Mouse (Mus musculus) midbrain, postnatal 0 days (tissue): ENCODE measurements around the gene I830077J02Rik. TPM values are rescaled to one million over a fixed set of nuclear protein-coding genes. Genes with fewer than 3 reads are reported as not detected.

ENCODE experiments used
- ATAC-seq: fragments of 200-750 bp; cut with Nextera tagmentation; 2 replicates; pipeline ENCODE4 v1.8.0; 2017; ENCODE audit warnings: moderate number of reproducible peaks, mild to moderate bottlenecking, moderate TSS enrichment, moderate library complexity; ENCODE audit not compliant: low FRiP score
- DNase-seq: peaks from one replicate; pipeline ENCODE4 v3.0.0-alpha.2; 2015; ENCODE audit warnings: low spot score
- H3K27ac ChIP-seq: fragments of 300-500 bp; sonication (generic); 2 replicates; pipeline ENCODE4 v1.5.1; 2014; ENCODE audit warnings: low read depth, mild to moderate bottlenecking, low read length, mixed read lengths
- H3K27me3 ChIP-seq: fragments of 300-500 bp; sonication (generic); 2 replicates; pipeline ENCODE4 v1.6.1; 2014; ENCODE audit warnings: low read length, control low read depth, mixed read lengths; ENCODE audit not compliant: insufficient read depth
- H3K36me3 ChIP-seq: fragments of 300-500 bp; sonication (generic); 2 replicates; pipeline ENCODE4 v1.6.1; 2014; ENCODE audit warnings: low read length, control low read depth, mixed read lengths; ENCODE audit not compliant: insufficient read depth
- H3K4me1 ChIP-seq: fragments of 300-500 bp; sonication (generic); 2 replicates; pipeline ENCODE4 v1.6.1; 2014; ENCODE audit warnings: mild to moderate bottlenecking, control low read depth, antibody characterized with exemption, low read length, mixed read lengths; ENCODE audit not compliant: insufficient read depth
- H3K4me2 ChIP-seq: fragments of 300-500 bp; sonication (generic); 2 replicates; pipeline ENCODE4 v1.6.1; 2014; ENCODE audit warnings: low read depth, mild to moderate bottlenecking, low read length, mixed read lengths; ENCODE audit not compliant: poor library complexity, severe bottlenecking
- H3K4me3 ChIP-seq: fragments of 300-500 bp; sonication (generic); 2 replicates; pipeline ENCODE4 v1.5.1; 2014; ENCODE audit warnings: low read depth, mild to moderate bottlenecking, low read length, moderate library complexity
- H3K9ac ChIP-seq: fragments of 300-500 bp; sonication (generic); replicated peaks from 2 replicates; pipeline ENCODE4 v1.6.1; 2014; ENCODE audit warnings: mild to moderate bottlenecking, low read length, moderate library complexity, mixed read lengths; ENCODE audit not compliant: poor library complexity, severe bottlenecking
- H3K9me3 ChIP-seq: fragments of 300-500 bp; sonication (generic); 2 replicates; pipeline ENCODE4 v1.6.1; 2016; ENCODE audit warnings: low read length, control low read depth
- CTCF ChIP-seq: IDR thresholded peaks from 2 replicates; pipeline ENCODE4 v1.5.1; 2016; ENCODE audit warnings: antibody characterized with exemption, mild to moderate bottlenecking
- WGBS: fragments of 180-500 bp; shearing (Covaris S2); extraction: QIAGEN DNeasy Blood & Tissue Kit; methylation state at CpG from one replicate; pipeline ENCODE4 v1.1.7; 2014; 5-methylcytosine and 5-hydroxymethylcytosine counted together
- polyA plus RNA-seq: library from polyadenylated mRNA; unstranded; fragments of >200 nt; fragmentation: Nextera tagmentation; extraction: Ambion mirVana; gene quantifications from 2 replicates; pipeline ENCODE4 v1.2.1, GENCODE M21; 2015
- total RNA-seq: library from RNA; depleted of rRNA; stranded (reverse); fragments of >200 nt; gene quantifications from 2 replicates; pipeline ENCODE4 v1.2.3, GENCODE M21; 2014

The I830077J02Rik gene
- total and polyA plus RNA-seq, 2 experiments from 2014 or later = 0.25 to 1.0 TPM

DNA sequence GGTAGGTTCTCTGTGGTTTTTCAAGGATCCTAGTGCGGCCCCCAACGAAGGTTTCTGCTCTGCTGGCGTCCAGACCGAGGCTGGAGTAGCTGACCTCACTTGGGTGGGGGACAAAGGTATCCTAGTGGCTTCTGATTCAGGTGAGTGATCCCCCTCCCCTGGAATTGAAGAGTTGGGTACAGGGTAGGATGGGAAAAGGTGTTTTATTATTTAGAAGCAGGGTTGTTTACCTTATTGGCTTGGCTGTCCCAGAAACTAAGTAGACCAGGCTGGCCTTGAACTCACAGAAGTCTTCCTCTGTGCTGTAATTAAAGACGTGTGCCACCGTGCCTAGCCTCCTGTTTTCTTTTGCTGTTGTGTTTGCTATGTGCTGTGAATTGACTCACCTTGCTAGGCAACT is 27.5 kb upstream of the I830077J02Rik start, which contains the start of gene Atp5f1:
Gene Atp5f1, minus strand, starts transcription at position 101 of the 400 bp plus-strand sequence.
- DNase-seq = no peak
- no peaks in the 10 kb centered on the region for H3K9me3 ChIP-seq
- H3K27ac ChIP-seq = peak within 1 kb of the TSS; percentile 86
- no peak for TF ChIP-seq CTCF
- WGBS = 5% methylated on average over 6 of the region's 6 CpGs
- ATAC-seq = no peak
- H3K4me2 ChIP-seq = peak within 1 kb of the TSS; percentile 73
- H3K4me1 ChIP-seq = 0 out of 2 replicates have a peak, but pooled peaks cover 4% of the 10 kb centered on the region
- H3K4me3 ChIP-seq = peak within 1 kb of the TSS; percentile 95
- H3K27me3 ChIP-seq = no peaks in the 10 kb centered on the region
- H3K9ac ChIP-seq = peak within 1 kb of the TSS; percentile 99
- H3K36me3 ChIP-seq = peaks cover 29% of the 10 kb centered on the region

DNA sequence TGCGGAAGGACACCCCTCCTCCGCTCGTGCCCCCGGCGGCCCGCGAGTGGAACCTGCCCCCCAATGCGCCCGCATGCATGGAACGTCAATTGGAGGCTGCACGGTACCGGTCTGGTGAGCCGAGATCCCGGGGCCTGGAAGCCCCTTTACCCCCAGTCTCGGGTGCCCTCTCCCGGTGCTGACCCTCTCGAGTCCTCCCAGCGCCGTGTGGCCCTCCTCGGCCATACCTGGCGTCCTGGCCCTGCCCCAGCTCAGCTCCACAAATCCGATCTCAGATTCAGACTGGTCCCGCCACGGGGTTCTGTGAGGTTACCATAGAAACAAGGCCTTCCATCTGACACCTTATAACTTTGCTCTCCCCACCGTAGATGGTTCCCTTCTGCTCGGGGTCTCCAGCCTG is 27.1 kb upstream of the I830077J02Rik start:
- 0 out of 2 replicates have a peak, but pooled peaks cover 4% of the 10 kb centered on the region for H3K4me1 ChIP-seq
- peak overlapping the region; percentile 91 for H3K9ac ChIP-seq
- DNase-seq (peak; percentile 57), ATAC-seq (peak; percentile 67)
- WGBS = under 1% methylated on average over 23 of the region's 26 CpGs
- H3K36me3 ChIP-seq = peaks cover 28% of the 10 kb centered on the region
- no peaks in the 10 kb centered on the region for H3K9me3 ChIP-seq
- H3K4me3 ChIP-seq = peak overlapping the region; percentile 95
- H3K27ac ChIP-seq = peak overlapping the region; percentile 85
- H3K4me2 ChIP-seq = peak overlapping the region; percentile 73
- no peaks in the 10 kb centered on the region for H3K27me3 ChIP-seq
- no peak; the same call in 1 of the 2 replicates for TF ChIP-seq CTCF

DNA sequence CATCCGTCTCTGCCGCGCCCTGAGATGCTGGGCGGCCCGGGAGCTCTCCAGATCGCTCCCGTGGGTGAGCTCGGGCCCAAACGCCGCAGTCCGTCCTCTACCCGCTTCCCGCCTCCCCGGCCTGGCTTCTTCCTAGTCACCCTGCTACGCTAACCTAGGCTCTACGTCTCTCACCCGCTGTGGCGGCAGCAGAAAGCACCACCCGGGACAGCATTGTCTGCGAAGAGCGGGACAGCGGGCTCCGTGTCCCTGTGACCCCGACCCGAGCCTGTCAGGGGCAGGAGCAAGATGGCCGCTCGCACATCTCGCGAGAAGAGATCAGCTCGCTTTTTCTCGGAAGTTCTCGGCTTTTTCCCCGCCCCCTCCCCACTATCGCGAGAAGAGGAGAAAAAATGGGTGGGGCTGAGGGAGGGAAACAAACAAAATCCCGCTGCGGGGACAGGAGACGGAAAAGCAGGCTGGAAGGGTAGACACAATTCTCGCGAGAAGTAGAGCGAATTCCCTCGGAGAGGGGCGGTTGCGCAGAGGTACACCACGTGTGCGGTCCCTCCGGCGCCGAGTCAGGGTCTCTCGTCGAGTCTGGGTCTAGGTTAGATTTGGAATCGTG is 26.6 kb upstream of the I830077J02Rik start, which contains the start of gene Wdr77:
Gene Wdr77, plus strand, starts transcription at position 396 of the 607 bp plus-strand sequence.
- H3K27ac ChIP-seq = peak within 1 kb of the TSS; percentile 86
- no peaks in the 10 kb centered on the region for H3K27me3 ChIP-seq
- H3K36me3 ChIP-seq = peaks cover 24% of the 10 kb centered on the region
- under 1% methylated on average over 50 of the region's 52 CpGs for WGBS
- peak within 1 kb of the TSS; percentile 73 for H3K4me2 ChIP-seq
- H3K4me1 ChIP-seq = 0 out of 2 replicates have a peak, but pooled peaks cover 4% of the 10 kb centered on the region
- peak within 1 kb of the TSS; percentile 95 for H3K4me3 ChIP-seq
- peak within 1 kb of the TSS; percentile 99 for H3K9ac ChIP-seq
- ATAC-seq (peak; percentile 97), DNase-seq (peak; percentile 99)
- no peaks in the 10 kb centered on the region for H3K9me3 ChIP-seq
- TF ChIP-seq CTCF = no peak

DNA sequence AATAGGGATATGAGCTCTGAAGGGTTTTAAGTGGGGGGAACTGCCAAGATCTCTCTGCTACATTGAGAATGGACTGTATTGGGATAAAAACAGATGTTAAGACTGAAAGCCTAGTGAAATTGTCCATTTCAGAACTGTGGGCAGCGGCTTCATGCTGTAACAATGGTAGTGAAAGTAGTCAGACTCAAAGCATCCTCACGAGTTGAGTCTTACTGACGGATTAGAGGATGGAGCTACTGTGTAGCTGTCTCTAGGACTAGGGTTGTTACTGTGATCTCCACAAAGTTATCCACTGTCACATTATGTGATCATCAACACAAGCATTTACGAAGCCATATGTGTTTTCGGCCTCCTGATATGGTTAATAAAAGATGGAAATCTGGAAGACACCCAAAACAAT is 25.7 kb upstream of the I830077J02Rik start:
- 0 out of 2 replicates have a peak, but pooled peaks cover 4% of the 10 kb centered on the region for H3K4me1 ChIP-seq
- DNase-seq (no peak), ATAC-seq (no peak)
- H3K27ac ChIP-seq = peak overlapping the region; percentile 86; the same call in 1 of the 2 replicates
- WGBS = 40% methylated on average over 5 of the region's 5 CpGs
- no peaks in the 10 kb centered on the region for H3K9me3 ChIP-seq
- H3K36me3 ChIP-seq = peaks cover 21% of the 10 kb centered on the region
- H3K27me3 ChIP-seq = no peaks in the 10 kb centered on the region
- H3K4me3 ChIP-seq = peak overlapping the region; percentile 95
- no peak for TF ChIP-seq CTCF
- H3K4me2 ChIP-seq = peak overlapping the region; percentile 50
- H3K9ac ChIP-seq = peak overlapping the region; percentile 99

DNA sequence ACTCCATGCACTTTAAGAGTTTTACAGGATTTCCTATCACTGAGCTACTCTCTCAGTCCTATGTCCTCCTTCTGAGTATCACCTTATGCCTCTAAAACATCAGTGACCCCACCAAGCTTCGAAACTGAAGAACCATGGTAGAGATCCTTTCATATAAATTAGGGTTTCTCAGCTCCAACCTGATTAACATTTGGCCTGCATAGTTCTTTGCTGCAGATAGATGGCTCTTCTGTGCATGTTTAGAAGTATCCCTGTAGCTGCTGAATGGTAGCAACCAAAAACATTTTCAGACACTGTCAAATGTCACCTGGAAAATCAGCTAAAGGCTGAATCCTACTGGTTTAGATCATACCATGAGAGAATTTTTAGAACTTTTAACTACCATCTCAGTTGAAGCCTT is 24.8 kb upstream of the I830077J02Rik start:
- DNase-seq = no peak
- WGBS = 92% methylated on average over 1 of the region's 1 CpGs
- no peak overlapping the region for H3K27ac ChIP-seq
- H3K9ac ChIP-seq = 0 out of 2 replicates have a peak overlapping the region, but pooled peaks have one; percentile 19
- no peak overlapping the region for H3K4me3 ChIP-seq
- 0 out of 2 replicates have a peak, but pooled peaks cover 4% of the 10 kb centered on the region for H3K4me1 ChIP-seq
- peak; percentile 60 for TF ChIP-seq CTCF
- no peaks in the 10 kb centered on the region for H3K27me3 ChIP-seq
- peaks cover 15% of the 10 kb centered on the region for H3K36me3 ChIP-seq
- no peaks in the 10 kb centered on the region for H3K9me3 ChIP-seq
- no peak for ATAC-seq
- H3K4me2 ChIP-seq = no peak overlapping the region

DNA sequence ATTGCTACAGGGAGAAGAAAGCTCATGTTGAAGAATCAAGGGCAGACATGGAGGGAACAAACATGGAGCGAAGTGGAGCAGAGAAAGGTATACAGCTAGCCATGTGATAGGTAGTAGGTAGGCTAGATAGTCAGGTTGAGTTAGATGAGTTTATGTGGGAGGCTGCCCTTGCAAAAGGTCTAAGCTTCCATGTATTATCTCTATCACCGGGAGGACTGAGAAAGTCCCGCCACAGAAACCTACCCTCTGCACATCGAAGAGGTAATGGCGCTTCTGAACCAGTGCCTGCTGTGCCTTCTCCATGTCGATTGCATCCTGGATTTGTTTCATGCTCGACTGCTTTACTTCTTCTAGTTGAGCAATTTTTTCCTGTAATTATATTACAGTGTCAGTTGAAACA is 18.9 kb upstream of the I830077J02Rik start:
- H3K9ac ChIP-seq = no peak overlapping the region
- WGBS = 94% methylated on average over 7 of the region's 7 CpGs
- no peaks in the 10 kb centered on the region for H3K27me3 ChIP-seq
- no peak for TF ChIP-seq CTCF
- no peaks in the 10 kb centered on the region for H3K9me3 ChIP-seq
- H3K4me2 ChIP-seq = no peak overlapping the region
- no peaks in the 10 kb centered on the region for H3K4me1 ChIP-seq
- no peak overlapping the region for H3K4me3 ChIP-seq
- H3K27ac ChIP-seq = no peak overlapping the region
- peaks cover 27% of the 10 kb centered on the region for H3K36me3 ChIP-seq
- ATAC-seq (no peak), DNase-seq (no peak)
